Mouse (Mus musculus): ENCODE measurements around the gene Tcte3.
A peak's percentile ranks its signal among the peaks of the same experiment; 100 is the strongest.
"Not testable (repeated sequence)": the region's sequence is repeated elsewhere in the genome, so short reads cannot be mapped to it uniquely, and the experiment has no call there.

Tcte3 gene

DNA sequence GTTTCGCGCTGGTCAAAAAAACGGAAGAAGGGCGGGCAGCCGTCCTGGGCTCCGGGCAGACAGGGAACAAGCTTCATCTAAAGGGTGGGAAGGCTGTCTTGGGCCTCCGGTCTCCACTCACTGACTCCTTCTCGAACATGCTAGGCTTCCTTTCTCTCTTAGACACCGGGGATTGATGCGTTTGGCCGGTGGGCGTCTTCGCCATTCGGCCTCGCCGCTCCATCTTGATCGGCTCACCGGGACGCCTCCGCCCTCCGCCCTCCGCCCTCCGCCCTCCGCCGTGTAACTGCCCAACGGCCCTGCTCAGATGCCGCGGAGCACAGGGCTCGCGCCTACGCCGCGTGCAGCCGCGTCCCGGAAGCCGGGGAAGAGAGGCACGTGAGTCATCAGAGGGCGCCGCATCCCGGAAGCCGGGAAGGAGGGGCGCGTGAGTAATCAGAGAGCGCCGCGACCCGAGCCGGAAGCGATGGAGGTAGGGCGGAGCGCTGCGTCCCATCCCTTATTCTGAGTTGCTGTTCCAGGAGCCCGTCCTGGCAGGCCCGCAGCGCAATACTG is at the start of gene Tcte3, which contains the start of the genes Ermard and Gm3448:
Gene Tcte3 (minus strand): TSS at position 314 of the 555 bp plus-strand sequence.
Gene Ermard (plus strand): TSS at position 34 of the 555 bp plus-strand sequence.
Gene Gm3448 (minus strand): TSS at position 363 of the 555 bp plus-strand sequence.
- not testable (repeated sequence) for DNase-seq (ENCODE audit: low spot score)

DNA sequence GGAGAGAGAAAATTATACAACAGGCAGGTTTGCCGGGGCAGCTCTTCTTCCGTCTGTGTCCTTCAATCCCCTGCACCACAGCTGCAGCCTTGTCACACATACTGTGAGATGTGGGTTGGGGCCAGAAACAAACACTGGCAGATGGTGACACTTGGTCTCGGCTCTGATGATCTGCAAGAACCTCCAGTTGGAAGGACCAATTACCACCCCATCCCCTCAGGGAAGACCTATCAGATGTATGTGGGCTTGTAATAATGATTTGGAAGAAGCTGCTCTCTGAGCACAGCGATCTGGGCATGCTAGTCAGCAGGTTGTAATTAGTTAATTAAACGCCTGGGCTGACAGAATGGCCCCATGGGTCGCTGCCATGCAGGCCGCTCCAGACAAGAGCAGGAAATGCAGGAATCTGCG is 47.3 kb upstream of the Tcte3 start:
- no peak for DNase-seq (ENCODE audit: low spot score)

DNA sequence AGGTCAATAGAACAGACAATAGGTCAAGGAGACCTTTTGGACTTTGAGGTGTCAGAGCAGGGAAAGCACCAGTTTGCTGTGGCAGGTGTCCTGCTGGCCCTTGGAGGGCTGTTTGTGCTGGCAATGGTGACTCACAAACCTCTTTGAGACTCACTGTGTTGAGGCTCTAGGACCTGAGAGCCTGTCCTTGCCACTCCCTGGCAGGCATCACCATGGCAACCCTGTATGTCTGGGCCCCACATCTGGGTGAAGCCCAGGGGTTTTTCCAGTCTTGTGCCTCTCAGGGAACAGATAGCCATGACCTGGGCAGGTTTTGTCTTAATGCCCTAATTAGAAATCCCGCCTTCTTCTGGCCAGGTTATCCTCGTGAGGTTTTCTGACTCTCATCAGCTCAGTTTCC is 46.9 kb upstream of the Tcte3 start:
- DNase-seq (ENCODE audit: low spot score), result peak; percentile 16

DNA sequence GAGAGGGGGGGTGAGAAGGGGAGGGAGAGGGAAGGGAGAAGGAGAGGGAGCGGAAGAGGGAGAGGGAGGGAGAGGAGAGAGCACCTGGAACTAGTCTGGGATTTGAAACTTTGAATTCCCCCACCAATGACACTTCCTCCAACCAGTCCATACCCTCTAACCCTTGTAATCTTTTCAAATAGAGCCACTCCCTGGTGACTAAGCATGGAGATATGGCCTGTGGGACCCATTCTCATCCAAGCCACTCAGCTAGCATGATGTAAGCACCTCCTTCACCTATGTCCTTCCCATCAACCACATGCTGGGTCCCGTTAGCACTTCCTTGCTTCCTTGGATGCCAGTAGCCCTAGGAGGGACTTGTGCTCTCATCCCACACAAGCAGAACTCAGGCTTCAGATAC is 43.7 kb upstream of the Tcte3 start:
- DNase-seq (ENCODE audit: low spot score), result peak; percentile 55

DNA sequence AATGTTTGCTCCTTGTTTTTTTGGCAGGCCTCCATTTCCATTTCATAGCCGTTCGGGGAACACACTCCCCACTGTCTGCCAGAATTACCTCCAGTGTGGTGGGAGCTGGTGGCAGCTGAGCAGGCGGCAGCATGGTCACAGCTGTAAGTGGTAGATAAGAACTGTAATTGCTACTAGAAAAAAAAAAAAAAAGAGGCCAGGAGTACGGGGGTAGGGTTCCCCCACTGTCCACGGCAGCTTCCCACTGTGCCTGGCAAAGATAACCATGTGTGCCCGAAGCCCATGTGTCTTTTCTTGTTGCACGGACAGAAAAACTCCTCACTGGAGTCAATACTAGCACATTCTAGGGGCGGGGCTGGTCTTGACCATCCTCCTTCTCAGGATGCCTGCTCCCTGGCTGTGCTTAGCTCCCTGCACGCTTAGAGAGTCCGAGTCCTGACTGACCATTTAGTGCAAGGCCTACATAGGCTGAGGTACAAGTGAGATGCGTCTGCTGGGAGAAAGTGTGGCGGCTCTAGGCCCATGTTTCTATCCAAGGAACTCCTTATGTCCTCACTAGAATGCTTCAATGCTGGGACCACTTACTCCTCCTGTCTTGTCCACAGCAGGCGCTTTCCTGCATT is 43.0 kb upstream of the Tcte3 start:
- DNase-seq (ENCODE audit: low spot score), result peak; percentile 65

DNA sequence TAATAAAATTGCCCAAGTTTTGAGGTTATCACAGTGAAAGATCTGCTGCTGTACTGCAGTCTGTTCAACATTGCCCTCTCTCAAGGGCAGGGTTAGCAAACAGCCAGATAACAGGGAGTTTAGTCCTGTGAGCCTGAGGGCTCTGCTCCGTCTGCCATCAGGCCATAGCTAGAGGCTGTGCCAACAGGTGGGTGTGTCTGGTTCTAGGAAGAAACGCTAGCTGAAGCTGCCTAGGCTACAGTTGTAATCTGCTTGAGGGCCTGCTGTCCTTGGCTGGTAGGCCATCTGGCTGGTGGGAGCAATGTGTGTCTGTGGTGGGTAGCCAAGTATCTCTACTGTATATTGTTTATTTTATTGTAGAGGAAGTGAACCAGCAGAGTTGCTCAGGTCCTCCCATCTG is 36.2 kb upstream of the Tcte3 start:
- DNase-seq (ENCODE audit: low spot score), result no peak

DNA sequence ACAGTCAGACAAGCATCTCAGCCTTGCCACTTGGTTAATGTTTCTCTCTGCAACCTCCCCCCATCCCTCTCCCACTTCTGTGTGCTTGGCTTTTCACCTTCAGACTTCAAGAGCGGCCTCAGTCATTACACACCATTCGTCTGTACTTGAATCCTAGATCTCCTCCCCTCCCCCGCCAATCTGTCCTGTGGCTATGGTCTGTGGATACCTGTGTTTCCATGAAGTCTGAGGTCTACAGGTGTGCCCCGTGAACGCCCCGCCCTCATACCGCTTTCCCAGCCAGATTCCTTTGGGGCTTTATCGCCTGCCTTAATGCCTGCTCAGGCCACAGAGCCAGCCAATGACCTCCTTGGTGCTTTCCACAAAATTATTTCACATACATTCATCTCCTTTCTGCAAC is 33.7 kb upstream of the Tcte3 start:
- no peak for DNase-seq (ENCODE audit: low spot score)

DNA sequence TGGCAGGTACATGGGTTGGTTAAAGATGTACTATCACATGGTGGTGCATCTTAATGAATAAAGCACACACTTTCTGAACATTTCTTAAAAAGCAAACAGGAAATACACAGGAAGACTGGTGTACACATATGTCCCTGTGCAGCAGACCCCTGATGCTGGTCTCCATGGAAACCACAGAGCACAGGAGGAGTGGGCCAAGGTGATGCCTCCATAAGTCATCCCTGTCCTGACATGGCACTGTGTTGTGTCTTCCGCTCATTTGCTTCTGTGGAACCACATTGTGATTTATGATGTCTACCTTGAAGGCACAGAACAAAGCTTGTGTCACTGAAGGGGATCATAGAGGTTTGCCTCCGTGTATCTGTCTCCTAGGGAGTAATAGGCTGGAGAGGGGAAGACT is 30.9 kb upstream of the Tcte3 start:
- no peak for DNase-seq (ENCODE audit: low spot score)

DNA sequence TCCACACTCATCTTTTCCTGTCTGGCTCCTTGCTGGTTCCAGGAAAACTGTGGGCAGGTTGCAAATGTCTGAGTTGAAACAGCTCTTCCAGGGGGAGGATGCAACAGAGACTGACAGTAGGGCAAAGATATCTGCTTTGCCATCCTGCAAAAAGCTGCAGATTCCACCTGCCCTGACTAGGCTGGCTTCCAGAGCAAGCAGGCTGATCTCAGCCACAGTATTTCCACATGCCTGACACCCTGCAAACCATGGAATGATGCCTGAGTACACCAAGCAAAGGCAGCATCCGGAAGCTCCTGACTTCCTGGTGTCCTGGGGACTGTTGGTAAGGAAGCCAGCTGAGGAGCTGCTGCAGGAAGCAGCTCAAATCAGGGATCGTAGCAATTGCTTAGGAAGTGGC is 27.8 kb upstream of the Tcte3 start:
- DNase-seq (ENCODE audit: low spot score), result no peak

DNA sequence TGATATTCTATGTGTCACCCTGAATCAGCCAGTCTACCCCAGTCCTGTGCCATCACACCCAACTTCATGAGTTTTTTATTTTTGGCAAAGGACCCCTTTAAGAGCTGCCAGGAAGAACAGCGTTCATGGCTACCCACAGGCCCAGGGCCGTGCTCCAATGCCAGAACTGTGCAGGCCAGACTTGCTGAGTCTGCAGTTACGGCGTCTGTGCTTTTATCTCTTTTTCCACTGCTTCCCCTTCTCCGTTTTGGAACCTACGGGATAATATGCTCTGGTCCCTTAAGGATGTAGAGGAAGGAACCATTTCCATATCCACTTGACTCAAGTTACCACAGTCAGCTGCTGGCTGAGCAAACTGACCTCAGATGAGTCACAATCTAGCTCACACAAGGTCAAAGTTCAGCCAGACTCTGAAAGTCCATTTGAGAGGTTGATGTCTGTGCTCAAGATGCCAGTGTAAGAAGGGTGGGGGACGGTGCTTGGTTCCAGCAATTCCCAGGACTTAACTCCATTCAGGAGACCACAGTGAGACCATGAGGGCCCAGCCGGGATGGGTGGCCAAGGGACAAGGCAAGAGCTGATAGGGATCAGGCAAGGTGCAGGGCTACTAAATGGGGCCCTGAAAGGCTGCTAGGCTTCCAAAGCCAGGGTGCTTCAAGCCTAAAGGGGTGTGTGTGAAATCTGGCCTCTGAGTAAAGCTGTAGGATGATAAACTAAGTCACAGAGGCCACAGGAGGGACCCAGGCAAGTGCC is 26.9 kb upstream of the Tcte3 start:
- DNase-seq (ENCODE audit: low spot score), result no peak

DNA sequence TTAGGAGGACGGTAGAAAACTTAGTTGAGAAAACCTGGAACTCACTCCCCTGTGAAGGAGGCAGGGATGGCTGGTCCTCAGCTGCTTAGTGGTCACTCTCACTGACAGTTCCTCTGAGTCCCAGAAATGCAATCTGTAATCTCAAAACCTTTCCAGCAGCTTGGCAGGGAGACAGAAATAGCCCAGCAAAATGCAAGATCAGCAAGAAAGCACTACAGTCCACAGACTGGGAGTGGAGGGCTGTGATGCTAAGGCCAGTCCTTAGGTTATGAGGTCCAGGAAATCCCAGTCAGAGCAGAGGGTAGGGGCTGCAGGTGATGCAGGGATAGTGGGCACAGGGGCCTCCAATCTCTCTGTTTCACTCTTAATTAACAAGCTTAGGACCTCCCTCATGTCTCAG is 25.6 kb upstream of the Tcte3 start:
- DNase-seq (ENCODE audit: low spot score), result no peak

DNA sequence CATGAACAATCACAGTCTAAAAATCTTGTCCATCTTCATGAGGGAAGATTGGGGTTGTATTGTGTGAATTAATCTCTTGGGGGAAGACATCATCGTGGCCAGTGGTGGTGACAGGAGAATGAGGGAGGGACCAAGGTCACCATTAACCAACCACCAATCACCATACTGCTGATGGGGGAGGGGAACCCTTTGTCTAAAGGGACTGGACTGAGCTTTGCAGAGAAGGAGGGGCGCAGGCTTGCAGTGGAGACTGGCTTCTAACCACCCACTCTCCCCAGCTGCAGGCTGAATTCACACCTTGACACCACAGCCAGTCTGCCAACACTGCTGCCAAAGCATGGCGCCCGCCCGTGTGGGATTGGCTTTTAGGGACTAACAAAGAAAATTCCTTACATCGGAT is 24.8 kb upstream of the Tcte3 start:
- no peak for DNase-seq (ENCODE audit: low spot score)

DNA sequence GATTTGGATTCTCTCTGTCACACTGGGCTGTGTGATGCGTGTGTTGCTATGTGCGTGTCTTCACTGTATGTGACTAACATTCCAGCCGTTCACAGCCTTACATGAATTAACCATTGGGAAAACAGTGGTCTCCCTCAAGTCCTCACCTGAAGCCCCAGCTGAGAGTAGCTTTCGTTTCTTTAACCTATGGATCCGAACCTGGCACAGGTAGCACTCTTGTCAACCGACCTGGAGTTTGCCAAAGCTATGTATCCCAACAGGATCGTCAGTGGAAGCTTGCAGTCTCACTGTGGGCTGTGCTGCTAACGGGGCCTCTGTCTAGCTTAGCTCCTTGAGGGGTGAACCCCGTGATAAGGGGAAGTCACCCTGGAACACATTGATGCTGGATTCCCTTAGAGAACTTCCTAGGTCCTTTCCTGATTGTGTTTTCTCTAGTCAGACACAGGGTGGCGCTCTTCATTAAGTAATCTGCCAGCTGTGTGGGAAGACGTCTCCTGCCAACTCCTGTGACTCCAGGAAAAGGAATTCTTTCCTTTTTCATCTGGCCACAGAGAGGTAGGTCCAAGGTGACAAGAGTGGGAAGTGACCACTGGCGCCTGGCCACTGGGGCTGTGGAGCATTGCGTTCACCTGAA is 24.2 kb upstream of the Tcte3 start:
- DNase-seq (ENCODE audit: low spot score), result peak; percentile 53

DNA sequence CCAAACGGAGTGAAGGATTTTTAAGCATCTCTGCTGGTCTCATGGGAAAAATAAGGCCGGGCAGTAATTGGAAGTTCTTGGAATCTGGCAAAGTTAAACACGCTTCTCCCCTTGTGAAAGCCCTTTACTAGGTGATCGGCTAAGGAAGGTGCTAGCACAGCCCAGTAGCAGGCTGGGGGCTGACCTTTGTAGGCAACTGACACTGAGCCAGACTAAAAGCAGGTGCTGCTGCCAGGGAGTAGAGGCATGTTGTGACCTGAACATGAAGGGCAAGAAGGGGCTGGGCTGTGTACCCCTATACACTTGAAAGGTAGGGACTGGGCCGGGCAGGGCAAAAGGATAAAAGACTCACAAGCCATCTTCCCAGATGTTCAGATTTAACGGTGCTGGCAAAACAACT is 19.1 kb upstream of the Tcte3 start:
- no peak for DNase-seq (ENCODE audit: low spot score)

DNA sequence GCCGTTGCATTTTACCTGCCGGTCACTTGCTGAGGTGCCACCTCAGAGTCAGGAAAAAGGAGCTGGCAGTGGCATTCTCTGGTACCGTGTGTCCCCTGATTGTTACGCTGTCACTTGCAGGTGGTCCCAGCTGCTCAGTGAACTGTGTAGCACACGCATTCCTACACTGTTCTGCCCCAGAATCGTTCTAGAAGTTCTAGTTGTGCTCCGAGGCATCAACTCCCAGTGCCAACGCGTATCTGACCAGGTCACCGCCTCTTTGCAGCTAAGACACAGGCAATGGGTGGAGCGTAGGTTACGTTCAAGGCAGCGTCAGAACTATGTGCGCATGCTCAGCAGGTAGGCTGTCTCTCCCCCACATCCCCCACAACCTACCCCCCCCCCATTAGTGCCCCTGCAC is 18.4 kb upstream of the Tcte3 start:
- DNase-seq (ENCODE audit: low spot score), result no peak

DNA sequence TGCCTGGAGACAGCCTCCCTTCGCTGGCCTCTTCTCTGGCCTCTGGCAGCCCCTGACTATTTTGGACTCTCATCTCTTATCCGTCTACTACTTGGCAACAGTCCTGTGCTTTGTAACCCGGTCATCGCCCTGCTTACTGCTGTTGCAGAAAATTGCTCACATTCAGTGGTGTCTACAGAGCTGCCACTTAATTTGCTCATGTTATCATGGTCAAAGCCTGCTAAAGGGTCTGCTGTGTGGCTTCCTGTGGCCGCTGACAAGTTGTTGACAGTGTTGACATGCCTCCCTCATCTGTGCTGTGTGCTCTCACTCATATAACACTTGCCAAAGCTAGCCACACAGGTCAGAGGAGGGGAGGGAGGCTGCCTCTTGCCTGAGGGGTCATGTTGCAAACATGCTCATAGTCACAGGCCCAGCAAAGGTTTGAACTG is 16.9 kb upstream of the Tcte3 start:
- no peak for DNase-seq (ENCODE audit: low spot score)

DNA sequence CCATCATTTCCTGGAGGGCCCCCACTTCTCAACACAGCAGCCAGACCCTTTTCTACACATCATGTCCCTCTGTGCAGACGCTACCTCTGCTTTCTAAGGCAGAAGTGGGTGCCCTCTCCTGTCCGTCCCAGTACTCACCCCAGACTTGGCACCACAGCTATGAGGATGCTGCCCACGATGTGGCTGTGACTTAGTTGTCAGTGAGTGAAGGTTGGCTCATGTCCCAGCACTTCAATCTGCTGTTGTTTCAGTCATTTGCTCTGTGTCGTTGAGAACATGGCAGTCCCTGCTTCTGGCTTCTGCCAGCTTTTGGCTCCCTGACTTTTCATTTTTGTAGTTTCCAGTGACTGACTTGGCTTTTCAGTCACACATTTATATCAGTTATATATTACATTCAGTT is 14.6 kb upstream of the Tcte3 start:
- DNase-seq (ENCODE audit: low spot score), result no peak

DNA sequence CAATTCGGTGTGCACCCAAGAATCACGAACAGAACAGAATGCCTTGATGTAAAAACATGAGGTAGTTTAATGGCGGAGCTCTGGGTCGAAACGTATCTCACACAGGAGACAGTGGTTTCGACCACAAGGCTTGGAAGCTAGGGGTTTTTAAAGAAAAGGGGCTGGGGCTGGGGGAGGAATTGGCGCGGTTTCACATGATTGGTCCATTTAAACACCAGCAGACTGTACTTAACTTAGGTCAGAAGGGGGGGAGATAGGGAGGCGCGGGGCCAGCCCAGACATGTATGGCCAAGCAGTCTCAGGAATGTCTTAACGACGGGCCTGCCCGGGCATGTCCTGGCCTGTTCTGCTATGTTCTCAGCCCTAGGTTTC is 12.5 kb upstream of the Tcte3 start:
- DNase-seq (ENCODE audit: low spot score), result not testable (repeated sequence)

DNA sequence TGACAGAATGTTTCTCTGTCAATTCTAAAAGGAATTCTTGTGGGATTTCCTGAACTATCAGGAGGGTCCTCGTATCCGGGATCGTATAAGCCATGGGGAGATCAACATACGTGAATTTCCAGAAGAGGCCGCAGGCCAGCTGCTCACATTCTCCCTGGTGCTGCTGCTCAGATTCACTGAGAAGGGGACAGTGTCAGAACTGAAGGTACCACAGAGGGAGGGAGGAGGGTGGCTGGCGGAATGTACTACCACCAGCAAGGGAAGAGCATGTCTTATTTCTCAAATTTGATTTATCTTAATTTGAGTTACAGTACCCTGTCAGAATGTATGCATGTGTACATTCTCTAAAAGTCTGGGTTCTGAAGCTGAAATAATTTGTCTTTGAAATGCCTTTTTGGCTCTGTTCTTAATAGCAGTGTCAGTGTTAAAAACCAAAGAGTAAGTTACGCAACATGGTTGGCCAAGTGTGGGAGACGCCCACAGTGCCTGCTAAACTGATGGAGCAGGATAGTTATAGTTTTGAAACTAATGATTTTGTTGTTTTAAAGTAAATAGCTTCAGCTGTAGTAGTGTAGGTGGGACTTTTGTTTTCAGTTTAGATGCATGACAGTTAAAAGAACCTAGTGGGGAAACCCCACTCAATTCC is 12.0 kb upstream of the Tcte3 start:
- DNase-seq (ENCODE audit: low spot score), result not testable (repeated sequence)

DNA sequence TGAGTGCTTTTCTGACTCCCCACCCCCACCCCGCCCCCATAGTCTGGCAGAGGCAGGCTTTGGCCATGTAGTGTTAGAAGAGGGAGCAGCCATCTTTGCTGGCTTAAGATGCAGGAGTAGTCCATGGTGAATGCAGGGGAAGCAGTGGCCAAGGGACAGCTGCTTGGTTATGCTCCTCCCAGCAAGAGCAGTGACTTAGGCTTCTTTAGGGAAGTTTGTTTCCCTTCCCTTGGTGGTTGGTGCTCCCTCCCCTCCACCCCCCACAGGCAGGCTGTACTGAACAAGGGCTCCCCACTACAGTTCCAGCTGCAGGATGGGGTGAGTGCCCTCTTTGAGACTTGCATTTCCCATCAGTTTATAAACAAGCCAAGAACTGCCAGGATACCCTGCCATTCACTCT is 11.5 kb upstream of the Tcte3 start:
- not testable (repeated sequence) for DNase-seq (ENCODE audit: low spot score)

DNA sequence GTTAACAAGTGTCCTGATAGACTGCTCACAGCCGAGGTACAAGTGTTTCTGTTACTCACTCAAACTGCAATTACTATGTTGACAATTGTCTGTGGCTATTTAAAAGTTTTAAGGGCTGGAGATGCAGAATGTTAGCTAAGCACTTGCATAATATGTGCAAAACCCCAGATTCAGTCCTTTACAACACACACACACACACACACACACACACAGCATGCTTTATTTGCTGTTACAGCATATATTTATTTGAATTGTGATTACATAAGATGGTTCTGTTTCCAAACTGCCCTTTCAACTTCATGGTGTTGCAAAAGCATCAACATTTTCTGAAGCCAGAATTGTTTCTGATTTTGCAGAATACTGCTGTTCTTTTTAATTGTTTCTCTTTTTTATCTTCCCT is 9.1 kb upstream of the Tcte3 start:
- DNase-seq (ENCODE audit: low spot score), result not testable (repeated sequence)

DNA sequence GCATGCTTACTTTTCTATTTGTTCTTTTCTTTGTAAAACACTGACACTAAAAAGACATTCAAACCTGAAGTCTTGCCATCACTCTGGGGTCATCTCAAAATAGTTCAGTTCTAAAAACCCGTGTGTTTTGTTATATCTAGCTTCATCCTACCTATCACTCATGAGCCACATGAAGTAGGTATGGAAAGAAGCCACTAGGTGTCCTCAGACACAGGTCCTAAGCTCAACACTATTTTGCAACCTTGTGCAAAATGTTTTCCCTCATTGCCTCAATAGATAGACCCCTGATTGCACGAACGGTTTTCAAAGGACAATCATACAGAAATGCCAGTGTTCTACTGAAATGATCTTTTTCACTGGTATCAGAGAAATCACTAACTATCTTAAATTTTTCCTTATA is 833 bp downstream of the Tcte3 start:
- not testable (repeated sequence) for DNase-seq (ENCODE audit: low spot score)
